Mouse (Mus musculus) hindbrain, embryonic 13.5 days (tissue): ENCODE data around the gene Hspa12a. TPM values are rescaled to one million over a fixed set of nuclear protein-coding genes. Genes with fewer than 3 reads are reported as not detected.

ENCODE experiments used
- ATAC-seq: fragments of 200-750 bp; cut with Nextera tagmentation; 2 replicates; pipeline ENCODE4 v1.8.0; 2017; ENCODE audit warnings: moderate TSS enrichment; ENCODE audit not compliant: low FRiP score
- H3K27ac ChIP-seq: fragments of 300-500 bp; sonication (generic); 2 replicates; pipeline ENCODE4 v1.5.1; 2015; ENCODE audit warnings: inconsistent platforms, mild to moderate bottlenecking, moderate library complexity
- H3K27me3 ChIP-seq: fragments of 300-500 bp; sonication (generic); 2 replicates; pipeline ENCODE4 v1.6.1; 2015; ENCODE audit warnings: mild to moderate bottlenecking, inconsistent platforms
- H3K36me3 ChIP-seq: fragments of 300-500 bp; sonication (generic); 2 replicates; pipeline ENCODE4 v1.6.1; 2015; ENCODE audit warnings: mild to moderate bottlenecking, inconsistent platforms
- H3K4me1 ChIP-seq: fragments of 300-500 bp; sonication (generic); replicated peaks from 2 replicates; pipeline ENCODE4 v1.6.1; 2015; ENCODE audit warnings: inconsistent platforms
- H3K4me2 ChIP-seq: fragments of 300-500 bp; sonication (generic); 2 replicates; pipeline ENCODE4 v1.6.1; 2015; ENCODE audit warnings: inconsistent platforms, mild to moderate bottlenecking, moderate library complexity
- H3K4me3 ChIP-seq: fragments of 300-500 bp; sonication (generic); 2 replicates; pipeline ENCODE4 v1.5.1; 2015; ENCODE audit warnings: mild to moderate bottlenecking, inconsistent platforms
- H3K9ac ChIP-seq: fragments of 300-500 bp; sonication (generic); 2 replicates; pipeline ENCODE4 v1.6.1; 2015; ENCODE audit warnings: mild to moderate bottlenecking, inconsistent platforms
- H3K9me3 ChIP-seq: fragments of 300-500 bp; sonication (generic); 2 replicates; pipeline ENCODE4 v1.6.1; 2016; ENCODE audit warnings: inconsistent platforms
- WGBS: fragments of 180-500 bp; shearing (Covaris S2); methylation state at CpG from one replicate; pipeline ENCODE4 v1.1.7; 2015; 5-methylcytosine and 5-hydroxymethylcytosine counted together
- polyA plus RNA-seq: library from polyadenylated mRNA; unstranded; fragments of >200 nt; fragmentation: Nextera tagmentation; extraction: Ambion mirVana; gene quantifications from 2 replicates; pipeline ENCODE4 v1.2.1, GENCODE M21; 2015

Hspa12a gene
- 49.0 and 52.2 TPM in 2 replicates for polyA plus RNA-seq

DNA sequence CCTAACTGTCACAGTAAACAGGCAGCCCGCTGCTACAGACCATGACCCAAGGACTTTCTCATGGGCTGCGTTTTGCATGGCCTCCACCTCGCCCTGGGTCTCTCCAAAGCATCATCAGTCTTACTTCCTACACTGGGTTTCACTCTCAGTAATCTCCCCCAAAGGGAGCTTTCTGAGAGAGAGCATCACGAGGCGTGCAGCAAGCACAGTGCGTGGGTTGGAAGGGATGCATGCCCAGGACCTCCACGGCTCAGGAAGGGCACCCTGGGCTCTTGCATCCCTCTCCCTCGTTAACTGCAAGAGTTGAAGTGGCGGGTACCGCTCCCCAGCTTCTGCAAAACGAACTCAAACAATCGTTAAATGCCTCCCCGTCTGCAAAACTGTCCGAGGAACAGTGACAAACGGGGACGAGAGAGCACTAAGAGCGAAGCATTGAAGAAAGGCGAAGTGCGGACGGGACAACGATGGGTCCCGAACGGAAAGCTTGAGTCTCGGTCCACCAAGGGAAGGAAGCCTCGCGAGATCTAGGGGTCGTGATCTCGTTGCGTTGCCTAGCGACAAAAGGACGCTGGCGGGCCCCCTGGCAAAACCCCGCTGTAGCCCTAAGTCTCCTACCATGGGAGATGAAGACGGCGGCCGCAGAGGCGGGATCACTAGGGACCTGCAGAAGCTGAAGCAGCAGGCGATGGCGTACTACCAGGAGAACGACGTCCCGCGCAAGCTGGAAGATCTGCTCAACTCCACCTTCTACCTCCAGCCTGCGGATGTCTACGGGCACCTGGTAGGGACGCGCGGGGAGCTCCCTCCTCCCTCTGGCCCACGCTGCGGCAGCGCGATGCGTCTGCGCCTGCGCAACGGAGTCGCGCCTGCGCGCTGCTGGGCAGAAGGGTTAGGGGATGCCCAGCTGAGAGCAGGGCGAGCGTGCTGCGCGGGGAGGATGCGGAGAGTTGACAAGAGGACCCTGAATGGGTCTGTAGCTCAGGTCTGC, at the start of gene Hspa12a, which contains the start of gene Eno4:
TSS of gene Hspa12a (minus strand) at position 814 of the 988 bp plus-strand sequence.
TSS of gene Eno4 (plus strand) at position 585 of the 988 bp plus-strand sequence.
- Histone ChIP-seq H3K9me3 (no peaks in the 10 kb centered on the region), H3K4me1 (peaks cover 12% of the 10 kb centered on the region), H3K9ac (peak within 1 kb of the TSS; percentile 83), H3K4me3 (peak within 1 kb of the TSS; percentile 65), H3K36me3 (no peaks in the 10 kb centered on the region), H3K4me2 (peak within 1 kb of the TSS; percentile 94), H3K27me3 (peaks cover 54% of the 10 kb centered on the region), H3K27ac (peak within 1 kb of the TSS; percentile 68)
- WGBS: under 1% methylated on average over 65 of the region's 65 CpGs
- ATAC-seq: peak; percentile 97

DNA sequence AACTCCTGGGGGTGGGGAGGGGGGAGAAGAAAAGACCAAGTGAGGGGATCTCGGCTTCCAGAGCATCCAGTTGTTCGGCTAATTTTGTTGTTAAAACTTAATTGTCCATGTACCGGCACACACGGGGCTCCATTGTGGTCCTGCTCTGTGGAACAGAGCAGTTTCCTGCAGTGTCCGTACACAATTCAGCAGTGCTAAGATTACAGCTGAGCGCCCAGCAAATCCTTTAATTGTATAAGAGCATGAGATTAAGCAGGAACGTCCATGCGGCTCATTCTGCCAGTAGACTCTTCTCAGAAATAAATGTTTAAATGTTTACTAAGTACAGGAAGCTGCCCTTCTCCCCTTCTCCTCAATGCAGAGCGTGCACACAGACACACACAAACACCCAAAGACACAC, 38.1 kb upstream of the Hspa12a start:
- WGBS: 12% methylated on average over 9 of the region's 9 CpGs
- Histone ChIP-seq H3K27me3 (peaks cover 90% of the 10 kb centered on the region), H3K4me2 (no peak overlapping the region)

DNA sequence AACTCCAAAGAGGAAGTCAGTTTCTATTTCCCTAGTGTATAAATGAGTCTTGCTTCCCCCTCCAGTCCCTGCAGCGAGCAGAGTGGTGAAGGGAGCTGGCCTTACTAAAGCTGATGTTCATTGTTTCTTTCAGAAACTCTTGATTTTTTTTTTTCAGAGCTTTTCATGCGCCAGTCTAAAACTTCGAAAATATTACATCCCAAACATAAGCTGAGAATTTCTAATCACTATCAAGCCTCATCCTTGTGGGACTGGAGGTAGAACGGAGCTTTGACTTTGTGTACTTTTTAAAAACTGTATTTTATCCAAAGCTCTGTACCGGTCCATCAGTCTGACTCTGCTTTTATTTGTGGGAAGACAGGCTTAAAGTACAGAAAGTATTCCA, 36.6 kb upstream of the Hspa12a start:
- Histone ChIP-seq H3K9me3 (no peaks in the 10 kb centered on the region), H3K4me3 (no peak overlapping the region), H3K36me3 (no peaks in the 10 kb centered on the region), H3K27me3 (peaks cover 91% of the 10 kb centered on the region), H3K4me2 (peak overlapping the region; percentile 34; the same call in 1 of the 2 replicates), H3K4me1 (peaks cover 21% of the 10 kb centered on the region), H3K27ac (no peak overlapping the region), H3K9ac (no peak overlapping the region)
- ATAC-seq: no peak
- 61% methylated on average over 5 of the region's 5 CpGs for WGBS

More for the DNA sequence above, 38.1 kb upstream of the Hspa12a start:
- Histone ChIP-seq H3K27ac (no peak overlapping the region), H3K36me3 (no peaks in the 10 kb centered on the region), H3K9ac (no peak overlapping the region), H3K4me3 (no peak overlapping the region), H3K4me1 (peaks cover 21% of the 10 kb centered on the region), H3K9me3 (no peaks in the 10 kb centered on the region)
- no peak for ATAC-seq

DNA sequence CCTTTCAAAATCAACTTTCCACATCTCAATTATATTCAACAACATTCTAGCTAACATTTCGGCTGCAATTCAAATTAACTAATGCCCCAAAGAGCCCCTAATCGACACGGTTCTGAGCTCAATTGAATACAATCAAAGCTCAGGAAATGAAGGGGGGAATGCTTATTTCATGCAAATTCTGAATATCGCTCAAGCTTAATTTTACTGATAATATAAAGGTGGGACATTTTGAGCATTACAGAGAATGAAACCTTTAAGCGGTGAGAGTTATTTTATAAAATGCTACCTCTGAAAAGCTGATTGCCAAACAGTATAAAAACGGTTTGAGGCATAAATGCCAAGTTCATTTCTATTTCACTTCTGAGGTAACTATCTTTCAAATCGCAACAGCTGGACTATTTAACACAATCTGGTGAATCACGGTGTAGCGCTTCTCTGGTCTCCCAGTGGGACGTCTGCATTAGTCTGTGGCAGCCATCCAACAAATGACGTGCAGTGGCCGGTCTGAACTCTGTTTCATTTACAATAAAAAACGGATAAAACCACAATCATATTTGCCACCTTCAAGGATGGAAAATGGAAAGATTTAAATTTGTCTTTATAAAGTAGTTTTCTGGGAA, 36.1 kb upstream of the Hspa12a start:
- Histone ChIP-seq H3K4me3 (no peak overlapping the region), H3K4me1 (peaks cover 21% of the 10 kb centered on the region), H3K9ac (no peak overlapping the region), H3K27ac (no peak overlapping the region), H3K27me3 (peaks cover 91% of the 10 kb centered on the region), H3K36me3 (peaks cover 4% of the 10 kb centered on the region; the same call in 1 of the 2 replicates), H3K4me2 (peak overlapping the region; percentile 34), H3K9me3 (no peaks in the 10 kb centered on the region)
- ATAC-seq: no peak
- WGBS: 26% methylated on average over 13 of the region's 13 CpGs

DNA sequence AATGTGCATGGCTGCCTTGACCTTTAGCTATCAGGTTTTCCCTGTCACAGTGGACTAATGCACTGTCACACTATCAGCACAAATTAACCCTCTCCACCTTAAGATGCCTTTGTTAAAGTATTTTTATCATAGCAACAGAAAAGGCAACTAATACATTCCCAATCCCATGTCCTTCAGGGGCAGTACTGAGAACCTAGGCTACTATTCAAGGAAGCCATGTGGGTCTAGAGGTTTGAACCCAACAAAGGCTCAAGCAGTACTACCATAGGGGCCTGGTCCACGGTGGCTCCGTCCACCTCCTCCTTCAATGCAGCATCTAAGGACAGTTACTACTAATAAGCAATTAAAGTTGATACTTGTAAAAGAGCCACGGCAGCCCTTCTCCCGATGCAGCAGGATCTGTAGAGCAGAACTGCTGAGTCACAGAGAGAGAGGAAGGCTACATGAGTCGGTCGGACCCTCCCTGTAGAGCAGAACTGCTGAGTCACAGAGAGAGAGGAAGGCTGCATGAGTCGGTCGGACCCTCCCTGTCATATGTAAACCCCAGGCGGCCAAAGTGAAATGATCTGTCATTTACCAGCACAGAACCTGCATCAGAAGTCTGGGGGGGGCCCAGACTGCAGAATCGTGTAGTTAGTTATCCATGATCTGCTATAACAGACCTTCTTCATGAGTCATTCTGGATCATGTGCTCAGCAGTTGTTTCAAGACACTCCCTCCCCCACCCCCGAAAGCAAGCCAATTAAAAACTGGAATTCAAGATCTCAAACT, 35.1 kb upstream of the Hspa12a start:
- Histone ChIP-seq H3K4me2 (peak overlapping the region; percentile 34; the same call in 1 of the 2 replicates), H3K27me3 (peaks cover 90% of the 10 kb centered on the region), H3K27ac (no peak overlapping the region), H3K9me3 (no peaks in the 10 kb centered on the region), H3K4me3 (no peak overlapping the region), H3K4me1 (peaks cover 21% of the 10 kb centered on the region), H3K36me3 (peaks cover 9% of the 10 kb centered on the region; the same call in 1 of the 2 replicates), H3K9ac (no peak overlapping the region)
- WGBS: 60% methylated on average over 11 of the region's 11 CpGs
- ATAC-seq: no peak

DNA sequence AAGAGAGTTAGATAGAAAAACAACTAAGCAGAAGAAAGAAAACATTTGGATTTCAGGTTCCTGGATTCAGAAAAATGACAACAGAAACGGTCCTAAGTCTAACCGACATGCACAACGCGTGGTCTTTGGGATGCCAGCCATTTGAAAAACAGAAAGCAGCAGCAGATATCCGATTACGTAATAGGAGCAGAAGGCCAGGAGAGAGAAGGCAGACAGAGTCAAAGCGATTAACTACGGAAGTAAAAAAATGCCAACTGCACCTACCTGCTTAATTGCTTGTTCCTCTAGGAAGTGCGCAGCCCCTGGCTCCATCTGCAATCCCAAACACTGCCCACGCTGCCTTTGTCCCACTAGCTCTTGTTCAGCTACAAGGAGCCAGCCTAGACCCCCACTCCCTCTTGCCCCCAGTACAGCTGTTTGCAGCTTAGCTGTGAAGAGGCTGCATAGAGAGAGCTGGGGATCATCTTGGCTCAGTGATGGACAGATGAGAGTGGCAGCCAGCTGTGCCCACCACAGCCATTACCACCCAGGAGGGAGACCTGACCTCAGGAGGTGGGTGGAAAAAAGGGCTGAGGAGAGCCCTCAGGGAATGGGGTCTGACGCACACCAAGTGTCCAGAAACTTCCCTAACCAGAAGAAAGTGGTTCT, 31.9 kb upstream of the Hspa12a start:
- ATAC-seq: no peak
- no peaks in the 10 kb centered on the region for H3K9me3 ChIP-seq
- no peak overlapping the region for H3K27ac ChIP-seq
- H3K4me3 ChIP-seq: no peak overlapping the region
- 77% methylated on average over 11 of the region's 11 CpGs for WGBS
- no peak overlapping the region for H3K9ac ChIP-seq
- H3K4me2 ChIP-seq: no peak overlapping the region
- peaks cover 9% of the 10 kb centered on the region; the same call in 1 of the 2 replicates for H3K36me3 ChIP-seq
- H3K4me1 ChIP-seq: peaks cover 15% of the 10 kb centered on the region
- peaks cover 93% of the 10 kb centered on the region for H3K27me3 ChIP-seq

DNA sequence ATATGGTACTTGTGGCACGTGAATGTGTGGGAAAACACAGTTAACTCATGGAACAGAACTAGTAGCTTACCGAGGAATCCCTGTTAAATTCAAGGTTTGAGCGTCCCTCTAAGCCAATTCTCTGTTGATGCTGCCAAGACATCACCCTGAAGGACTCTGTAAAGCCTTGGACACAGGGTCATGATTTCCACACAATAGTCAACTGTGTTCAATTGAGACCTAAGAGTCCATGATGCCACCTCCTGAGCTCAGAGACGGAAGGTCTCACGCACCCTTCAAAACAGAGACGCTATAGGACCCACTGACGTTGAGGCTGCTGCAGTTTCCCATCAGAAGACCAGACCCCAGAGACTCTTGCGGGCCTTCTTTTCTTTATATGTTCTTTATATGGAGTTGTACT, 30.7 kb upstream of the Hspa12a start:
- Histone ChIP-seq H3K9ac (no peak overlapping the region), H3K4me2 (no peak overlapping the region)
- ATAC-seq: no peak

DNA sequence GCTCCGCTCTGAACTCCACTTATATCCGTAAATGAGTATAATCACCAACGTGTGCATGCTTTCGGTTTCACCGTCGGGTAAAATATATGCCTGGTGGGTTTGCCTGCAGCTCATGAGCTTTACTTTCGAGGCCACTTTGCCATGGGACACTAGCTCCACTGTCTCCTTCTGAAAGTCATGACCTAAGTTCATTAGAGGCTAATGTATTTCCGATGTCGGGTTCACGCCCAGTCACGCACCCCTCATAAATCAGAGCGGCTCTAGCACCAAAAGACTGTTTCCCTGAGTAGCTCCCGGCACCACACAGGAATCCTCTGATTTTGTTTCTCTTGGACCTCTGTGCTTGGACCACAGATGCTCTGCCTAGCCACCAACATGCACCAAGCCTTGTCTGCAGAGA, 27.4 kb upstream of the Hspa12a start:
- 69% methylated on average over 13 of the region's 13 CpGs for WGBS
- H3K27me3 ChIP-seq: peaks cover 96% of the 10 kb centered on the region
- no peak for ATAC-seq

More for the DNA sequence above, 30.7 kb upstream of the Hspa12a start:
- Histone ChIP-seq H3K4me1 (peaks cover 10% of the 10 kb centered on the region), H3K27ac (no peak overlapping the region), H3K27me3 (peaks cover 99% of the 10 kb centered on the region), H3K4me3 (no peak overlapping the region), H3K9me3 (no peaks in the 10 kb centered on the region), H3K36me3 (peaks cover 9% of the 10 kb centered on the region; the same call in 1 of the 2 replicates)
- WGBS: 84% methylated on average over 8 of the region's 8 CpGs

DNA sequence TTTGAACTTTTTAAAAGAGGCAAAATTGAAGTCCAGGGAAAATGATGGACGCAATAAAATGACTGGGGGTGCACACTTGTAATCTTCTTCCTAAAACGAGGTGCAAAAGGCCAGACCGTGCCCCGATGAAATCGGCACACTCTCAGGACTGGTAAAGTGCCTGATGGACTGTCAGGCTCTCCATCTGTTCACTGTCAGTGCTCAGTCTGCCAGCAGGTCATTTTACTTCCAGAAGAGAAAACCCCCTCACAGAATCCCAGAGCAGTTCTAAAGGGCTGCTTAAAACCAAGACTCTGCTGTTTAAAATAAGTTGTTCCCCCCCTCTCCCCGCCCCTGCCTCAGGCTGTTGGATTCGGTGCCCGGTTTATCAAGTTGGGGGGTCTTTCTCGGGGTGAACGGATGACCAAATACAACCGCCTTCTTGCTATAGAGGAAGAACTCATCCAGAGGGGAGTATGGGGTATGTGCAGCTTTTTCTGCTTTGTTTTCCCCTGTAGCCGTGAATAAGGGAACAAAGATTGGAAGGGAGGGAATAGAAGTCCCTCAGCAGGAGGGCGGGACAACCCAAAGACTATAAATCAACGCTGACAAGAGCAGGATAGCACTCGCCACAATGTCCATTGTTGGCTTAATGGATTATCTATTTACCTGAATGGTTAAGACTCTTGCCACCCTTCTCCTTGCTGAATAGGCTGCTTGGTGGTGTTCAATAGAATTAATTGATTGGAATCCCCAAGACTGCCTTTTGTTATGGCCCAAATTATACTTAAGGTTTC, 25.5 kb upstream of the Hspa12a start:
- 18% methylated on average over 15 of the region's 15 CpGs for WGBS
- H3K4me2 ChIP-seq: peak overlapping the region; percentile 23

More for the DNA sequence above, 27.4 kb upstream of the Hspa12a start:
- no peak overlapping the region for H3K27ac ChIP-seq
- H3K4me3 ChIP-seq: no peak overlapping the region
- H3K36me3 ChIP-seq: peaks cover 9% of the 10 kb centered on the region; the same call in 1 of the 2 replicates
- H3K4me1 ChIP-seq: peaks cover 17% of the 10 kb centered on the region
- H3K9ac ChIP-seq: no peak overlapping the region
- H3K4me2 ChIP-seq: no peak overlapping the region
- no peaks in the 10 kb centered on the region for H3K9me3 ChIP-seq

DNA sequence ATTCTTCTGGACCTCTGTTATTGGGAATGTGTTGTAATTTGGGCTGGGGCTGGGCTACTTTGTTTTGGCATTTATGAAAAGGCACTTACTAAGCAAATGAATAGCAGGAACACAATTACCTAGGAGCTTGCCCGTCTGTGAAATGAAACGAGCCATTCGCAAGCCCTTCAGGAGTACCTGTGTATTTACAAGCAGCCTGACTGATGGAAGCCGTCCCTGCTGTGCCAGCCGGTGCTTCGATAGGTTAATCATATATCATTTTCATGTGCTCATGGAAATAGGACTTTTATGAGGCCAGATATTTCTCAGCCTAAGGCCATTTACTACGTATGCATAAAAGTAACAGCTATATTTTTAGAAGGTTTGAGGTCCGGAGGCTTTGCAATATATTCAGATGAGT, 19.6 kb upstream of the Hspa12a start:
- Histone ChIP-seq H3K27me3 (peaks cover 82% of the 10 kb centered on the region), H3K4me3 (no peak overlapping the region), H3K36me3 (no peaks in the 10 kb centered on the region), H3K9ac (no peak overlapping the region), H3K27ac (no peak overlapping the region), H3K4me2 (no peak overlapping the region), H3K4me1 (peaks cover 3% of the 10 kb centered on the region; the same call in 1 of the 2 replicates), H3K9me3 (no peaks in the 10 kb centered on the region)
- WGBS: 65% methylated on average over 8 of the region's 8 CpGs
- ATAC-seq: no peak

More for the DNA sequence above, 25.5 kb upstream of the Hspa12a start:
- H3K9ac ChIP-seq: no peak overlapping the region
- no peak overlapping the region for H3K4me3 ChIP-seq
- H3K4me1 ChIP-seq: peaks cover 17% of the 10 kb centered on the region
- H3K27ac ChIP-seq: no peak overlapping the region
- ATAC-seq: no peak
- H3K27me3 ChIP-seq: peaks cover 95% of the 10 kb centered on the region
- H3K9me3 ChIP-seq: no peaks in the 10 kb centered on the region
- H3K36me3 ChIP-seq: no peaks in the 10 kb centered on the region

DNA sequence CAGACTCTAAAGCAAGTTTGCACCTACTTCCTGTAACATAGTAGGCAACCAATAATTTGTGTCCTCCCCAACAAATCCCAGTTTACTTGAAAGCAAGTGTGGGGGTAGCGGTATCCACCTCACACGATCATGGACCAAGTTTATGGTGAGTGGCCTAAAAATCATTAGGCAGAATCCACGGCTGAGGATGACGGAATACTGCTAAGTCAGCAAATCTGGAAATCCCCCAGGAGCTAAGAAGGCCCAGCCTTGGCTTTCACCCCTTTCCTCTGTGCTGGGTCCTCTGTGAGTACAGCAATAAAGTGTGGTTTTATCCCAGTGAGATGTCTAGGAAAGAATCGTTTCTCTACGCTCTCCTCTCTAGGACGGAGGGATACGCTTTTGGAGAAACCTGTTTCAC, 11.3 kb upstream of the Hspa12a start:
- H3K27me3 ChIP-seq: peaks cover 77% of the 10 kb centered on the region
- no peak for ATAC-seq
- H3K4me2 ChIP-seq: no peak overlapping the region
- no peaks in the 10 kb centered on the region for H3K36me3 ChIP-seq
- H3K9ac ChIP-seq: no peak overlapping the region
- no peaks in the 10 kb centered on the region for H3K4me1 ChIP-seq
- H3K9me3 ChIP-seq: no peaks in the 10 kb centered on the region
- 90% methylated on average over 8 of the region's 8 CpGs for WGBS
- no peak overlapping the region for H3K27ac ChIP-seq
- no peak overlapping the region for H3K4me3 ChIP-seq
